Mouse (Mus musculus) ES-E14 (cell line): ENCODE results near the gene Gne. TPM values are rescaled to one million over a fixed set of nuclear protein-coding genes. Genes with fewer than 3 reads are reported as not detected.

Source experiments
- DNase-seq: peaks from one replicate; pipeline ENCODE4 v3.0.0-alpha.2; 2013; ENCODE audit warnings: low read depth, low spot score
- H3K27ac ChIP-seq: 2 replicates; pipeline ENCODE4 v1.5.1; 2012; ENCODE audit warnings: low read depth, mild to moderate bottlenecking, low read length, moderate library complexity, mixed read lengths; ENCODE audit not compliant: poor library complexity, insufficient read depth, severe bottlenecking
- H3K36me3 ChIP-seq: 2 replicates; pipeline ENCODE4 v1.6.1; 2012; ENCODE audit warnings: mild to moderate bottlenecking, low read length, moderate library complexity, mixed read lengths; ENCODE audit not compliant: control insufficient read depth, poor library complexity, insufficient read depth, severe bottlenecking
- H3K4me1 ChIP-seq, 2 experiments: fragments of 150-350 bp in 1 of 2; sonication (generic) in 1 of 2; 2 replicates each; pipeline ENCODE4 v1.6.1; 2012; ENCODE audit warnings: low read length in 2 of 2, mild to moderate bottlenecking in 1 of 2, mixed read lengths in 1 of 2; ENCODE audit not compliant: control insufficient read depth in 2 of 2, insufficient read depth in 2 of 2, poor library complexity in 1 of 2
- H3K4me3 ChIP-seq, 2 experiments: fragments of 150-350 bp in 1 of 2; sonication (generic) in 1 of 2; 2 replicates each; pipeline ENCODE4 v1.5.1; 2012; ENCODE audit warnings: low read length in 2 of 2, low read depth in 1 of 2, mild to moderate bottlenecking in 1 of 2, mixed read lengths in 1 of 2; ENCODE audit not compliant: insufficient read depth in 1 of 2, poor library complexity in 1 of 2, severe bottlenecking in 1 of 2
- H3K9ac ChIP-seq: 2 replicates; pipeline ENCODE4 v1.6.1; 2012; ENCODE audit warnings: low read depth, mild to moderate bottlenecking, low read length, mixed read lengths; ENCODE audit not compliant: poor library complexity, insufficient read depth, severe bottlenecking
- H3K9me3 ChIP-seq: fragments of 150-350 bp; sonication (generic); 2 replicates; pipeline ENCODE4 v1.6.1; 2012; ENCODE audit warnings: low read depth, mild to moderate bottlenecking, low read length; ENCODE audit not compliant: control insufficient read depth, insufficient read depth
- CHD2 ChIP-seq: IDR thresholded peaks from 2 replicates; pipeline ENCODE4 v1.6.1; 2014; ENCODE audit warnings: mild to moderate bottlenecking, low read depth, low read length, inconsistent platforms
- HCFC1 ChIP-seq: IDR thresholded peaks from 2 replicates; pipeline ENCODE4 v1.6.1; 2012; ENCODE audit warnings: low read length, inconsistent platforms, borderline replicate concordance; ENCODE audit not compliant: insufficient read depth
- MAFK ChIP-seq: IDR thresholded peaks from 2 replicates; pipeline ENCODE4 v1.6.1; 2014; ENCODE audit warnings: mild to moderate bottlenecking, low read depth, low read length, inconsistent platforms; ENCODE audit not compliant: insufficient read depth
- ZC3H11A ChIP-seq: IDR thresholded peaks from 2 replicates; pipeline ENCODE4 v1.6.1; 2012; ENCODE audit warnings: low read depth, mild to moderate bottlenecking, inconsistent platforms, low read length, borderline replicate concordance
- ZNF384 ChIP-seq: IDR thresholded peaks from 2 replicates; pipeline ENCODE4 v1.6.1; 2012; ENCODE audit warnings: low read depth, low read length, inconsistent platforms
- in situ Hi-C, 2 experiments: fragments of 600-800 bp; cut with MboI; formaldehyde crosslinking; loops; one replicate each; pipeline ENCODE4 v1.15.1; 2025; ENCODE audit warnings: low sequenced_read_pairs in 2 of 2, inconsistent platforms in 1 of 2; ENCODE audit not compliant: unreplicated experiment in 2 of 2
- total RNA-seq: library from RNA; depleted of rRNA; stranded (reverse); fragments of 300-350 nt; gene quantifications from 2 replicates; pipeline ENCODE4 v1.2.3, GENCODE M21; 2012

Gene Gne
- total RNA-seq, 1 experiment, result 20.5 TPM

DNA sequence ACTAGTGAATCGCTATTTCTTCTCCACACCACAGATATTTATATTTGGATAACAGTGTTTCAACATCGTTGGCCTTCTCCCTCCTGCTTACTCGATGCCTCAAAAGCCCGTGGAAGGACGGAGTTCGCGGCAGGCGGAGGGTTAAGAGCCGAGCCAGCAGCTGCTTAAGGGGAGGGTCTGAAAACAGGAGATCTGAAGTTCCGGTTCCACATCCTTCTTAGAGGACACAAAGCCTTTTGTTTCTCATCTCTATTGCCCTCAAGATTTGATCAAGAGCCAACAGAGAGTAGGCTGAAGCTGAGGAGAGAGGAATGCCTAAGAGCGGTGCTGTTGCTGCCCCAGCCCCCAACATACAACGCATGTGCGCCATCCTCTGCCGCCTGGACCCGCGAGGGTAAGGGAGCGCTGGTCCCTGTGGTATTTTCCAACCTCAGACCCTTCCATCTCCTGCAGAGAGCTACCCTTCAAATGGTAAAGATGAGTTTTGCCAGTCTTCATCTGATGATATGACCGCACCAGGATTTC is 22.4 kb upstream of the Gne start:
- Histone ChIP-seq H3K36me3 (no peaks in the 10 kb centered on the region), H3K9me3 (no peaks in the 10 kb centered on the region), H3K4me1 (peaks cover 6 to 8% of the 10 kb centered on the region in 2 experiments; a peak in 2 of 4 replicates), H3K27ac (no peak overlapping the region), H3K4me3 (peak overlapping the region; percentile 9 to 16; a peak in 2 of 4 replicates), H3K9ac (no peak overlapping the region; the same call in 1 of the 2 replicates)
- in situ Hi-C loops, result no loop called here
- no peak for TF ChIP-seq ZNF384
- no peak for TF ChIP-seq CHD2
- no peak for TF ChIP-seq MAFK
- TF ChIP-seq ZC3H11A, result no peak
- TF ChIP-seq HCFC1, result no peak
- DNase-seq, result no peak

GRCm38 (mm10) chr4:44104195-44104917 is 20.4 kb upstream of the Gne start:
- Histone ChIP-seq H3K36me3 (no peaks in the 10 kb centered on the region), H3K9me3 (no peaks in the 10 kb centered on the region), H3K4me1 (peaks cover 6 to 8% of the 10 kb centered on the region in 2 experiments; a peak in 2 of 4 replicates), H3K27ac (no peak overlapping the region), H3K4me3 (no peak overlapping the region), H3K9ac (no peak overlapping the region)
- no peak for DNase-seq
- in situ Hi-C loops, result no loop called here
- TF ChIP-seq MAFK (no peak), HCFC1 (no peak), ZC3H11A (no peak), CHD2 (no peak), ZNF384 (no peak)

- no peak overlapping the region for H3K9ac ChIP-seq
- no peaks in the 10 kb centered on the region for H3K36me3 ChIP-seq
- H3K27ac ChIP-seq, result no peak overlapping the region
- no peak for TF ChIP-seq ZNF384
- no peak for TF ChIP-seq CHD2
- no peak for TF ChIP-seq HCFC1
- no peak for TF ChIP-seq MAFK
- TF ChIP-seq ZC3H11A, result no peak
- DNase-seq, result no peak
- in situ Hi-C loops, result no loop called here
- no peak overlapping the region for H3K4me3 ChIP-seq
- H3K4me1 ChIP-seq, result peaks cover 6 to 9% of the 10 kb centered on the region in 2 experiments; a peak in 2 of 4 replicates
- no peaks in the 10 kb centered on the region for H3K9me3 ChIP-seq
Measured at GRCm38 (mm10) chr4:44103620-44104019, 19.6 kb upstream of the Gne start.

DNA sequence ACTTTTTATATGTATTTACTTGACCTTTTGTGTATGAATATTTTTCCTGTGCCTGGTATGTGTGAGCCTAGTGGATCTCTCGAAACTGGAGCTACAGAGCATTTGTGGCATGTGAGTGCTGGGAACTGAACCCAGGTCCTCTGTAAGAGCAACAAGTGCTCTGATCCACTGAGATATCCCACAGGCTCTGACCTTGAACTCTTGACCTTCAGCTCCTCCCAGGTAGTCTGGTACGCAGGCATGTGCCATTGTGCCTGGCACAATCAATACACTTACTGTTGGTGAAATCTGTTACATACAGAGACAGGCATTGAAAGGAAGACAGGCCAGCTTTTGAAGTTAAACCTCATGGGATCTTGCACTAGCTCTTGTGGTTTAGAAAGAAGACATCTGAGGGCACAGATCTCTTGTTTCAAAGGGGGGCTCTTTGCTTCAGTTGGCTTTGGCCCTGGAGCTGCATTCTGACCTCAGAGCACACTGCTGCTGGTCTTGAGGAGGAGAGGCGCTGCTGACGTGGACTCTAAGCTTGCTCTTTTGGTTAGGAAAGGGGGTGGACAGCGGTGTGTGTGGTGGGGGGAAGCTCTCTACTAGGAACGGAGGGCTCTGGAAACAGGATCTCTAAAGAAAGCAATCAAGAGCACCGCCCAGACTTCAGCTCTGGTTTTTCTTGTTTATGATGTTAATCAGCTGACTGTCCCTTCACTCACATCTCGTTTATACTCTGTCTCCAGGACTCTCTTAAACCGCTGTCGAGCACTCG is 13.8 kb upstream of the Gne start:
- H3K36me3 ChIP-seq, result no peaks in the 10 kb centered on the region
- no peak overlapping the region for H3K27ac ChIP-seq
- in situ Hi-C loops, result no loop called here
- H3K9ac ChIP-seq, result no peak overlapping the region
- no peak for TF ChIP-seq HCFC1
- TF ChIP-seq ZC3H11A, result no peak
- TF ChIP-seq ZNF384, result no peak
- no peak for TF ChIP-seq MAFK
- no peak overlapping the region for H3K4me3 ChIP-seq
- no peaks in the 10 kb centered on the region for H3K9me3 ChIP-seq
- no peak for DNase-seq
- H3K4me1 ChIP-seq, result peaks cover 3 to 7% of the 10 kb centered on the region in 2 experiments
